Mouse (Mus musculus) B cell, adult 2 months (primary cell): ENCODE measurements around the gene Tmeff1.
A peak's percentile ranks its signal among the peaks of the same experiment; 100 is the strongest.
"Not testable (repeated sequence)": the region's sequence is repeated elsewhere in the genome, so short reads cannot be mapped to it uniquely, and the experiment has no call there.

ENCODE experiments used
- DNase-seq, 2 experiments: peaks; one replicate each; pipeline ENCODE4 v3.0.0; 2022

Gene Tmeff1

GRCm38 (mm10) chr4:48679728-48680127 lies 94.8 kb downstream of the Tmeff1 start:
- not testable (repeated sequence) for DNase-seq

GRCm38 (mm10) chr4:48680214-48680613 lies 95.2 kb downstream of the Tmeff1 start:
- DNase-seq: no peak

- peak in 1 of 2 experiments; percentile 11 for DNase-seq
Observed at GRCm38 (mm10) chr4:48680648-48681343, 95.8 kb downstream of the Tmeff1 start.

GRCm38 (mm10) chr4:48683126-48683525 lies 98.2 kb downstream of the Tmeff1 start:
- DNase-seq: no peak

- DNase-seq: not testable (repeated sequence)
Observed at GRCm38 (mm10) chr4:48683633-48684209, 98.7 kb downstream of the Tmeff1 start.

GRCm38 (mm10) chr4:48684593-48685187 lies 99.7 kb downstream of the Tmeff1 start:
- no peak for DNase-seq

GRCm38 (mm10) chr4:48688148-48688547 lies 103.2 kb downstream of the Tmeff1 start:
- DNase-seq: no peak

GRCm38 (mm10) chr4:48690640-48691039 lies 105.7 kb downstream of the Tmeff1 start:
- peak; percentile 13 to 17 for DNase-seq

GRCm38 (mm10) chr4:48691793-48692437 lies 106.9 kb downstream of the Tmeff1 start:
- peak in 1 of 2 experiments; percentile 11 for DNase-seq

- no peak for DNase-seq
Observed at GRCm38 (mm10) chr4:48692736-48693292, 107.8 kb downstream of the Tmeff1 start.

- DNase-seq: no peak
Observed at GRCm38 (mm10) chr4:48696706-48697105, 111.7 kb downstream of the Tmeff1 start.

- no peak for DNase-seq
Observed at GRCm38 (mm10) chr4:48697302-48697701, 112.3 kb downstream of the Tmeff1 start.
